Mouse (Mus musculus) heart, adult 11 months (tissue): ENCODE results near the gene Ceacam5.

Experiments
- DNase-seq: peaks from one replicate; pipeline ENCODE4 v3.0.0; 2022

Ceacam5 gene

GRCm38 (mm10) chr7:17712938-17713337 lies at the start of gene Ceacam5:
Ceacam5 (plus strand) TSS chr7:17713238.
- no peak for DNase-seq
